Mouse (Mus musculus) telencephalon, adult 2 months (tissue): ENCODE measurements around the gene Gm20721.
A peak's percentile ranks its signal among the peaks of the same experiment; 100 is the strongest.
"Not testable (repeated sequence)": the region's sequence is repeated elsewhere in the genome, so short reads cannot be mapped to it uniquely, and the experiment has no call there.

Experiments
- DNase-seq: peaks from one replicate; pipeline ENCODE4 v3.0.0-alpha.2; 2011; ENCODE audit warnings: low read depth, low spot score

Gm20721 gene

DNA sequence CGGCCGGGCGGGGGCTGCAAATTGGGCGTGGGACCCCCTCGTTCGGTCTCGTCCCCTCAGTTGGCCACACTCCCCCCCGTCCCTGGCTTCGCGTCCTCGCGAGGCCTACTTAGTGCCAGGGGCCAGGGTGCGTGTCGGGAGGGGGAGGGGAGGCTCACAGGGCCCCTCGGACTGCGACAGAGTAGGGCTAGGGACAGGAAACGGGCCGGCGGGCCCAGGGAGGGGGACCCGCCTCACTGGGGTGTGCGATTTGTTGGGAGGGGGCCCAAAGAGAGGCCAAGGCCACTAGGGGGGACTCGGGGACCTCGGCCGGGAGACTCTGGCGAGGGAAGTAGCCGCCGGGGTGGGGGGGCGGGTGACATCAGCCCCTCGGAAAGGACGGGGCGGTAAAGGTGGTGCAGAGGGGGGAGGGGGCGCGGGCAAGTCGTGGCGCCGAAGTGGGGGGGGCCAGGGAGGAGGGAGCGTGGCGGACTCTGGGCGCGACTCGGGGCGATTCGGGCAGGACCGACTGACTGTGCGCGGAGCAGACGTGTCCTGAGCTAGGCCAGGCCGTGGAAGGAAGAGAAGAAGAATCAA lies 15.8 kb downstream of the Gm20721 start:
- DNase-seq: no peak

DNA sequence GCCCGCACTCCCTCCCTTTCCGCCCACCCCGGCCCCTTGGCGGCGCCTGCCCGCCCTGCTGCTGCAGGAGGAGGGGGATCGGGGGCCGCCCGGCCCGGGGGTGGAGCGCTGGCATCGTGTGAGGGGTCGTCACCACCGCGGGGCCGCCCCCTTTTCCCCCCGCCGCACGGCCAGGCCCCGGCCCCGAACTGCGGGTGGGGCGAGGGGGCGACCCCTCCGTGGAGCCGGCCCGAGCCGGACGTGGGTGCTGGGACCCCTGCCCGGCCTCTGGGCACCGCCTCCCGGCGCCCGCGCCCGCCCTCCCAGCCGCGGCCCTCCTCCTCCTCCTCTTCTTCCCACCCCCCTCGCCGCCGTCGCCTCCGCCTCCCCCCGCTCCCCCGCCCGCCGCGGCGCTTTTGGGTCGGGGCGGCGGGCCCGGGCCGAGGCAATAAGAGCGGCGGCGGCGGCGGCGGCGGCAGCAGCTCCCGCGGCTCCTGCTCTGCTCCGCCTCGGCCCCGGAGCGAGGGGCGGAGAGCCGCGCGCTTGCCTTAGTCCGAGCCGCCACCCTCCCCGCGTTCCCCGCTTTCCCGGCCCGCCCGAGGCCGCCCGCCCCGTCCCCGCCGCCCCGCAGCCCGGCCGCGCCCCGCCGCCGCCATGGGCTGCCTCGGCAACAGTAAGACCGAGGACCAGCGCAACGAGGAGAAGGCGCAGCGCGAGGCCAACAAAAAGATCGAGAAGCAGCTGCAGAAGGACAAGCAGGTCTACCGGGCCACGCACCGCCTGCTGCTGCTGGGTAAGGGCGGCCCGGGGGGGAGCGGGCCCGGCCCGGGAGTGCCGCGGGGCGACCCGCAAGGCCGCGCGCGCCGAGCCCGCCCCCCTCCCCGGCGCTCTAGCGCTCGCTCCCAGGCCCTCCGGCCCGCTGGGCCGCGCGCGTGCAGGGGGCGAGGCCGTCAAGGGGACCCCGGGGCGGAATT lies 16.6 kb downstream of the Gm20721 start:
- DNase-seq: no peak

DNA sequence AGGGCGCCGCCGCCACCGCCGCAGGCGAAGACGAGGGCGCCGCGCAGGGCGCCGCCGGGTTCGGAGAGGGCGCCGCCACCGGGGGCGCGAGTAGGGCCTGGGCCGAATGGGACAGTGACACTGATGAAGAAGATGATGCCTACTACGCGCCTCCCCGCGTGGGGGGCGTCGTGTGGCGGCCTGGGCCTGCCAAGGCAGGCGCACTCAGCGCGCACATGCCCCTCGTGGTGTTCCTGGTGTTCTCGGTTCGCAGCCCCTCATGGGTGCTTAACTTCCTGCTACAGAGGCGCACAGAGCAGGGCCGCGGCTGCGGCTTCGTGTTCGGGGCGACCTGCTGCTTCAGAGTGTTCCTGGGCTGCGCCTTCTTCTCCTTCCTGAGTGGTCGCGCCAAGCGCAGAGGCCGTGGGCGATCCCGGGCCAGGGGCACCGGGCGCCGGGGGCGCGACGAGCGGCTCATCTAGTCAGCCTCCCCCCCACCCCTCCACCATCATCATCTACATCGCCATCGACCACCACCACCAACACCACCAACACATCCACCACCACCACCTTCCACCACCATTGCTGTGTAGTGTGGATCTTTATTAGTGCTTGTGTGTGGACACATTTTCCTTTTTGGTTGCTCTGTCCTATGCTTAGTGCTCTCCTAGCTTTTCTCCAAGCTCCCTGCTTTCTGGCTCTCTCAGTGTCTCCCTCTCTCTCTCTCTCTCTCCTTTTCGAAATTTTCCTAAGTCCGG lies 17.4 kb downstream of the Gm20721 start:
- DNase-seq: no peak

DNA sequence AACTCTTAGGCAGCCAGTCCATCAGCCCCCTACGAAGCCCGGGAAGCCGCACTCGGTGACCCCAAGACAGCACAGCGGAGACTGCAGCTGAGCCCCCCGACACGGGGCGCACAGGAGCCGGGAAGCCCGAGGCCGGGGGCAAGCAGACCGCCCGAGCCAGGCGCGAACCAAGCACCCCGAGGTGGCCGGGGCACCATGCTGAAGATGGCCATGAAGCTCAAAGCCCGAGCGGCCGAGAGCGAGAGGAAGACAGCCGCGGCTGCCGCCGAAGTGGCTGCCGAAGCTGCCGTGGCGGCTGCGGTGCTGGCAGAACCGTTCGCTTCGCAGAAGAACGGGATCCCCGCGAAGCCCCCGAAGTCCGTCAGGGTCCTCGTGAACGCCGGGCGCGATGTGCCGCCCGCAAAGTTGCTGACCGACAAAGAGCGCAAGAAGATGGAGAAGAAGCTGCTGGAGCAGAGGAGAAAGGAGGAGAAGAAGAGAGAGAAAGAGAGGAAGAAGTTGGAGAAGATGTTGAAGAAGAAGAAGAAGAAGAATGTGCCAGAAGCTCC lies 18.1 kb downstream of the Gm20721 start:
- DNase-seq: no peak

DNA sequence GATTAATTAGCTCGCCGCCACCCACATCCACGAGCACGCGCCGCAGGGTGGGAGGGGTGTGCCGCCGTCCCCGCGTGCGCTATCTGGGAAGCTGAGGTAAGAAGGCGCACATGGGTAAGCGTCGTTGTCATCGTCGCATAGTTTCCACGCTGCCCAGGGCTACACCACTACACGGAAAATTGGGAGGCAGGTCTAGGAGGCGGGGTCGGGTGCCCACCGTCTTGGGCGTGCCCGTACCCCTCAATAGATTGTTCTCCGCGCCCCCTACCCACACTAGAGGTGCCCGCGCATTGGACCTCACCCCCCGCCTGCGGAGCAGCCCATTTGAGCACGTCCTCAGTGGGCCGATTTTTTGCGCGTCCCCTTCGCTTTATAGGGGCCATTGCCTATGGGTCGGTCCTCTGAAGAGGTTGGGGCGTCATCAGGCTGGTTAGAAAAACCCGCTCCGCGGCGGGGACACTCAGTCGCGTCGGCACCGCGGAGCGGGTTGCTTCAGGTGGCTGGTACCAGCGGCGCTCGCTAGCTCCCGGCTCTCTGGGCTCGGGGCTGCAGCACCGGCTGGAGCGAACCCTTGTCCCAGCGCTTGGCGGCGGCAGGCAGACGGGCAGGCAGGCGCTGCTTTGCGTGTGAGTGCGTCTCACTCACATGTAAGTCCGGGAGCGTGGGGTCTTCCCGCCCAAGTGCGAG lies 19.1 kb downstream of the Gm20721 start:
- DNase-seq: peak; percentile 84

DNA sequence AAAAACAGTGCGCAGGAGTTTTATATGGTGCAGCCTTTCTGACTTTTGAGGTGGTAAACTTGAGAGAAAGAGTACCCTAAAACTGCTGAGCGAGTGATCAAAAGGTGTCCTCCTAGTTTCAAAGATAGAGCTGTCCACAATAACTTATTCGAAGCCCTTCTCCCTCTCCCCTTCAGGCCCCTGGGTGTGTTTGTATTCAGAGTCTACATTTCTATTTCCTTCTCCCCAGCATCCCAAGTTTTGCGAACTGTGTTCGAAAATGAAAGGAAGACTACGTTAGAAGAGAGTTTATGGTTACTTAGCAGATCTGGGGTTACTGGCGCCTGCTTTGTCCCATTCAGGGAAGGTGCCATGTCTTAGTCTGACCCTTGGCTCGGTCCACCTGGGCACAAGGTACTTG lies 20.0 kb downstream of the Gm20721 start:
- no peak for DNase-seq

DNA sequence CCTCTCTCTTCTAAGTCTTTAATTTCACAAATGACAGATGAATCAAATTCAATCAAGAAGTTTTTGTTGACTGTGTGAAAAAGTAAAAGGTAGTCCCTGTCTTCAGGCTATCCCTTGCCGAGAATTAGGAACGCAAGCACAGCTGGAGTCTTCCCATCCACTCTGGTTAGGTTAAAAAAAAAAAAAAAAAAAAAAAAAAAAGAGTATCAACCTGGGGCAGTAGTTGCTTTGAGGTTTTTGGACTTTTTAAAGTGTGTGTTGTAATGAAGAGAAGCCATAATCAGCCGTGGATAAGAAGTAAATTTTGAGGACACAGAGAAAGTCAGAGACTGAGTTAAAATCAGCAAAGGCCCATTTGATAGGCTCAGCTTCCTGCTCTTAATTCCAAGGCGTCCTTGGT lies 20.5 kb downstream of the Gm20721 start:
- DNase-seq: no peak

DNA sequence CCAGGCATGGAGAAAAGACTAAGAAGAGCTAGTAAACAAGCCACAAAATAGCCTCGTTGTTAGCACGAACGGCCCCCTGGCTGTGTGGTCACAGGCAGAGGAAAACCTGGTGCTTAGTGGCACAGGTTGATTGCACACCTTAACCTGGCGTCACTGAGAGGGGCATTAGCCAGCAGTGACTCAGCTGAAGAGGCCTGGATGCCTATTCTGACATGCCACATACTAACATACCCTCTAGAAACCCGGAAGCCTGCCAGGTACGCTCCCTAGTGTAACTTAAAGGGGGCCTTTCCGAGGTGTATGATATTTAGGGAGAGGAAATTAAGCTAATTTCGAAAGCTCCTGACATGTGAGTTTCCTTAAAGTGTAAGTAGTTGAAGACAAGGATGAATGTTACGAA lies 29.9 kb downstream of the Gm20721 start:
- DNase-seq: no peak

DNA sequence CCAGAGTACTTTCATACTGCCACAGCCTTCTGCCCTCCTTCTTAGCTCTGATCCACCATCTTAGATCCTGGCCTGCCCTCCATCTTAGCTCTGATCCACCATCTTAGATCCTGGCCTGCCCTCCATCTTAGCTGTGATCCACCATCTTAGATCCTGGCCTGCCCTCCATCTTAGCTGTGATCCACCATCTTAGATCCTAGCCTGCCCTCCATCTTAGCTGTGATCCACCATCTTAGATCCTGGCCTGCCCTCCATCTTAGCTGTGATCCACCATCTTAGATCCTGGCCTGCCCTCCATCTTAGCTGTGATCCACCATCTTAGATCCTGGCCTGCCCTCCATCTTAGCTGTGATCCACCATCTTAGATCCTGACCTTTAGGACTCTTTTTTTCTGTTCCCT lies 31.1 kb downstream of the Gm20721 start:
- not testable (repeated sequence) for DNase-seq

DNA sequence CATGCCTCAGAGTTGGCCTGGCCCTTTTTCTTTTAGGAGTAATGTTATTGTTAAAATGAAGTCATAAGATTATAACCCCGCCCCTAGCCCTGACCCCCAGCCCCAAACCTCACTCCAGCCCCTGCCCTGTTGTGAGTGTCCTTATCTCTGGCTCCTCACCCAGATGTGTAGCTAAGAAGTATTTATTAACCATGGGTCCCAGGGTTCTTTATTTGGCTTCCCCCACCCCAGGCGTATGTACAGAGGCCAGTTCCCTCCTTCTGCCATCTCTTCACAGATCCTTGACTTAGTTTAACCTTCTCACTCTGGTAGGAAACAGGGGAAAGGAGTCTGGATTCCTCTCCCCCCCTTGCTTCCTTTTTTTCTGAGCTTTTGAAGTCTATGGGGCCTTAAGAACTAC lies 33.9 kb downstream of the Gm20721 start:
- DNase-seq: no peak

DNA sequence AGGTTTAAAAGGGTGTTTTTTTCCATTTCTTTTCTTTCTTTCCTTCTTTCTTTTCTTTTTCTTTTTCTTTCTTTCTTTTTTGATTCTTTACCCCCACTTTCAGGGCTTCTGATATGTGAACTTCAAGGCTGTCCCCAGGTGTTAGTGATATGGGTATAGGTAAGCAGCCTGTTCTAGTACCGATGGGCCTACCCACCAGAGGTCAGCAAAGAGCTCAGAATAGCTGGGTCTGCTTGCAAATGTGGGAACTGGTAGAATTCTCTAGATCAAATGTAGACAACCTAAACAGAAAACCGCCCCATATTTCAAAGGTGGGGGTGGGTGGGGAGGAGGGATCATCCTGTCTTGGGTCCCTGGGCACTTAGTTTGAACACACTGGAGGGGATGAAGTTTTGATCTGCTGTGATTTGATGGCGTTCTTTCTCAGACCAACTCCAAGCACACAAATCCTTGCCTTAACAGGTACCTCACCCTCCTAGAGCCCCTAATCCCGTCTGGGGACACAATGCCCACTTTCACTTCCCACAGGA lies 34.3 kb downstream of the Gm20721 start:
- DNase-seq: no peak

DNA sequence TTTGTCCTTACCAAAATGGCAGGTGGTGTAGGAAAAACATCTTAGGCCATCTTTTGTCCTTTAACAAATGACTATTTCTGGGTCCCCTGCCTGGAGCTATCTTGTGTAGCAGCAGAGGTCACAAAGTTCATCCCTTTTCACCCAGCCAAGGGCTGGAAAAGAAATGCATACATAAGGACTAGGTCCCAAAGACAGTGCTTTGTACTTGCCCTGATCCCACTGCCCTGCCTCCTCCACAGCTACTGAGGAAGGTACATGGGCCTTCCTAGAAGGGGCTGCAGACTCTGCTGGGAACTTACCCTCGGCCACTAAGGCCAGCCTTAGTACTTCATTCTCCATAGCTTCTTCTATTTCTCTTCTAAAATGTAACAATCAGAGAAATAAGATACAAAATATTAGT lies 34.9 kb downstream of the Gm20721 start:
- no peak for DNase-seq

DNA sequence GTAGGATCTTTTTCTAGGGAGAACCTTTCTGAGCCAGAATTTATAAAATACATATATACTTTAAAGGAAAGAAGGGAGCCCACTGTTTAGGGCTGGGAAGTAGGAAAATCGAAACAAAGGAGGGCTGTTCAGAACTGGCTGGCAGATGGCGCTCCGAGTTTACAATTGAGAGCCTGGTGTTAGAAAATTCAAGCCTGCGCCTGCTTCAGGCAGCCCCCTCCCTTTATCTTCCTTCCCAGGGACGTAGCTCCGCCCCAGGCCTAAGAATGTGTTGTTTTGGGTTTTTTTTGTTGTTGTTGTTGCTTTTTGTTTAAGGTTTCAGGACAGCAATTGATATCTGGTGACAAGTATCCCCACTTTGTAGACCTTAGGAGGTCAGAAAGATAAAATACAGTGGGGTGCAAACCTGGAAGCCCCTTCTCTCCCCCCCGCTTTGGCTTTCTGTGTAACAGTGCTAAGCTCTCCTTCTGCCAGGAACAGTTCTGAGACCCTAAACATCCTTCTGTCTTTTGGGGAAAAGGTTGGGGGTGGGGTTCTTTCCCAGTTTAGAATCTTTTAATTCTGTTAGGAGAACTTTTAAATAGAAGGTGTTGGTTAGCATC lies 35.5 kb downstream of the Gm20721 start:
- DNase-seq: no peak

DNA sequence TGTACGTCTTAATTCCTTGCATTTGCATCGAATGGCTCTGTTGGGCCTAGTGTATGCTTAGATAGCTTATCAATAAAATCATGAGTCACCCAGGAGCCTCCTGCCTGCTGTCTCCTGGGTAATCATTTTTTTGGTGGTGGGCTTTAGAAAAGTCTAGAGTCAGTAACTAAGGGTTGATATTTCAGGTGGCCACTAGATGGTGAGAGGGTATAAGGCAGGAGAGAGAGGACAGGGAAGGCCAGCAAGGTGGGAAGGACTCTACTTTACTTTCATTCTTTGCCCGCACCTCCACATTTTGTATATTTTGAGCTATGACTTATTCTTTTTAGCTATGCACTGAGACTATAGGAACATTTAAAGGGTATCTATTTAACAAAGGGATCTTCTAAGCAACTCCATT lies 38.6 kb downstream of the Gm20721 start:
- DNase-seq: no peak

DNA sequence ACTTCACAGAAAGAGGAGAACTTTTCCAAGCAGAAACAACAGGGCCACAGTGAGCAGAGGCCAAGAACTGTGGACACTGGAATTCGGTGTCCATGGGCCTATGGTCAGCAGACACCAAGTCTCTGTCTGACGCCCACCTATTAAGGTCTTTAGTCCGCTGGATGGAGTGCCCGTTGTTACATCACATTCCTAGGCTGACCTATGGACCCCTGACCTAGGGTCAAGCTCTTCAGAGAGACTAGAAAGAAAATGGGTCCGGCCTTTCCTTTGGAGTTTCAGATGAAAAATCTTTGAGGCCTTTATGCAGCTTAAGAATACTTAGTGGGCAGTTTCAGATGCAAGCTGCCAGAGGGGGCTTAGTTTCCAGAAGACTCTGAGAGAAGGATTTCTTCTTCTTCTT lies 40.9 kb downstream of the Gm20721 start:
- no peak for DNase-seq

DNA sequence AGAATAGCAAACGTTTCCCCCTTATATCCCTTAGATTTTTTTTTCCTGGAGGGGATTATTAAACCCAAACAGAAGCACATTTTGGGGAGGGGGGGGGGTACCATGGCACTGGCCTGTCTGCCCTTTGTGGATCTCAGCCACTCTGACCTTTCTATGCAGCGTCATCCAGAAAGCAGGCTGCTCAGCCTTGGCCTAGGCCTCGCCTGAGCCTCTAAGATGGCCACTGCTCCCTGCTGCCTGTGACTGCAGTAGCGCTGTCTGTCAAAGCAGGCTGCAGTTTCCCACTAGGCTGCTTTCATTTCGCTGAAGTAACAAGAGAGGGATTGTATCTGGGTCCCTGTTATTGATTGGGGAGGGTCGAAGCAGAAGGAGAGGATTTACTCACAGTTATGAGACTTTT lies 44.0 kb downstream of the Gm20721 start:
- no peak for DNase-seq

DNA sequence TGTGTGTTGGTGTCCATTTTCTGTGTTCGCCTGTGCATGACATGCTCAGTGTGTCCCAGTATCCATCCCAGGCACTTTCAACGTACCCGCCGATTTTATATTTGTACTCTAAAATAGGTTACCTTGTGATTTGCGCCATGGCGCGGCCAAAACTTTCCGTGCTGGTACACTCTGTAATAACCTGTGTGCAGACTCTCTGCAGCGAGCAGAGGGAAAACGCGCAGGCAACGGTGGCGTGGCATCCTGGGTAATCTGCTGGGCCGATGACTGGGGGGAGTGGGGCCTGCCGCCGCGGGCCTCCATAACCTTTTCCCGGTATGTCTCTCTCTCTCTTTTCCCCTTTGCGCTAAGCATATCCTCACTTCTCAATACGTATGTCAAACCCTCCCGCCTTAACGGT lies 45.8 kb downstream of the Gm20721 start:
- DNase-seq: no peak

DNA sequence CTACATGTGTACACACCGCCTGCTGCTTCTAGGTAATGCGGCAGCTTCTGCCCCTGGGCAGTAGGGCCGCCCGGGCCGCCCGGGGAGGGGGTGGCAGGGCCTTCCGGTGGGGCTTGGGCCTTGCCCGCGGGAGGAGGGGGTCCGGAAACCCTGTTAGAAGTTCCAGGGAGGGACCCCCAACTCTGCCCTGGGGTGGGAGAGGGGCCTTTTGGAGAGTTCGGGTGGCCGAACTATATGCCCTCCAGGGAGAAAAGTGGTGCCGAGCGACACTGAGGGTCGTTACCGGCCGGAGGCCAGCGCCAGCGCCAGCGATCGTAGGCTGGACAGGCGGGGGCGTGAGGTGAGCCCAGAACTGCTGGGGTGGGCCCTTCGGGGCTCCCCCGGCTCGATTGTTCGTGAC lies 46.3 kb downstream of the Gm20721 start:
- DNase-seq: no peak

DNA sequence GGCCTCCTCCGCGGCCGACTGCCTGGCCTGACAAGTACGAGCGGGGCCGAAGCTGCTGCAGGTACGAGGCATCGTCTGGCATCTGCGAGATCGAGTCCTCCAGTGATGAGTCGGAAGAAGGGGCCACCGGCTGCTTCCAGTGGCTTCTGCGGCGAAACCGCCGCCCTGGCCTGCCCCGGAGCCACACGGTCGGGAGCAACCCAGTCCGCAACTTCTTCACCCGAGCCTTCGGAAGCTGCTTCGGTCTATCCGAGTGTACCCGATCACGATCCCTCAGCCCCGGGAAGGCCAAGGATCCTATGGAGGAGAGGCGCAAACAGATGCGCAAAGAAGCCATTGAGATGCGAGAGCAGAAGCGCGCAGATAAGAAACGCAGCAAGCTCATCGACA lies 46.7 kb downstream of the Gm20721 start:
- no peak for DNase-seq

DNA sequence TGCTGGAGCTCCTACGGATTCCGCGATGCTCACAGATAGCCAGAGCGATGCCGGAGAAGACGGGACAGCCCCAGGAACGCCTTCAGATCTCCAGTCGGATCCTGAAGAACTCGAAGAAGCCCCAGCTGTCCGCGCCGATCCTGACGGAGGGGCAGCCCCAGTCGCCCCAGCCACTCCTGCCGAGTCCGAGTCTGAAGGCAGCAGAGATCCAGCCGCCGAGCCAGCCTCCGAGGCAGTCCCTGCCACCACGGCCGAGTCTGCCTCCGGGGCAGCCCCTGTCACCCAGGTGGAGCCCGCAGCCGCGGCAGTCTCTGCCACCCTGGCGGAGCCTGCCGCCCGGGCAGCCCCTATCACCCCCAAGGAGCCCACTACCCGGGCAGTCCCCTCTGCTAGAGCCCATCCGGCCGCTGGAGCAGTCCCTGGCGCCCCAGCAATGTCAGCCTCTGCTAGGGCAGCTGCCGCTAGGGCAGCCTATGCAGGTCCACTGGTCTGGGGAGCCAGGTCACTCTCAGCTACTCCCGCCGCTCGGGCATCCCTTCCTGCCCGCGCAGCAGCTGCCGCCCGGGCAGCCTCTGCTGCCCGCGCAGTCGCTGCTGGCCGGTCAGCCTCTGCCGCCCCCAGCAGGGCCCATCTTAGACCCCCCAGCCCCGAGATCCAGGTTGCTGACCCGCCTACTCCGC lies 47.3 kb downstream of the Gm20721 start:
- no peak for DNase-seq

DNA sequence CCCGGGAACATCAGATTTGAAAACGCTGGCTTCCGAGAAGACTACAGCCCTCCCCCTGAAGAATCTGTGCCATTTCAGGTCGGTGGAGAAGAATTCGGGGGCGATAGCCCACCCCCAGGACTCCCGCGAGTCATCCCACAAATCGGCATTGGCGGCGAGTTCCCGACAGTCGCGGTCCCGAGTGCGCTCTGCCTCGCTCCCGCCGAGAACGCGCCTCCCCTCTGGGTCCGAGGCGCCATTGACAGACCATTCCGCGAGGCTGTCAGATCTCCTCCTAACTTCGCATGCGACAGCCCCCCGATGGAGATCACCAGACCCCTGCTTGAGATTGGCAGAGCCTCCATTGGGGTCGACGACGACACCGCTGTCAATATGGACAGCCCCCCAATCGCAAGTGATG lies 48.0 kb downstream of the Gm20721 start:
- no peak for DNase-seq
